Mouse (Mus musculus) urinary bladder, postnatal 14 days (tissue): Measurements from ENCODE around the gene Prrt1.
A peak's percentile ranks its signal among the peaks of the same experiment; 100 is the strongest.

ENCODE experiments used
- DNase-seq: peaks from one replicate; pipeline ENCODE4 v3.0.0; 2021; ENCODE audit warnings: low spot score

Prrt1 gene

DNA sequence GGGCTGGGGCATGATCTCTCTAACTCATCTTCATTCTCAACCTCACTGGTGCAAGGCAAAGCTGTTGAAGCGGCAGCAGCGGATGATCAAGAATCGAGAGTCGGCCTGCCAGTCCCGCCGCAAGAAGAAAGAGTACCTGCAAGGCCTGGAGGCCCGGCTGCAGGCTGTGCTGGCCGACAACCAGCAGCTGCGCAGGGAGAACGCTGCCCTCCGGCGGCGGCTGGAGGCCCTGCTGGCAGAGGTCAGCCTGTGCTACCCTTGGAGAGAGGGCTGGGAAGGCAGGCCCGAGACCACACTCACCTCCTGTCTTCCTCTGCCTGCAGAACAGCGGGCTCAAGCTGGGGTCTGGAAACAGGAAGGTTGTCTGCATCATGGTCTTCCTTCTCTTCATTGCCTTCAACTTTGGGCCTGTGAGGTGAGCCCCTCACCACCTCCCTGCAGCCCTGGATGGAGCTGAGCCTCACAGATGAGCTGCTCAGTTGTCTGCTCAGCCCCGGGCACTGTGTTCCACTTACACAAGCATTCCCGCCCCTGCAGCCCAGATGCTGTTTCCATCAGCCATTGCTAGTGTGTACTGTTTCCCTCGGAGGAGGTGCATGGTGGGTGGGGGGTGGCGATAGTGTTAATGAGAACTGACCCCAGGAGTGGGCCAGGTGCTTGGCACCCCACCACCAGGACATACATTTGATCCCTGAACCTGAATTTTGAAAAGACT is 22.3 kb downstream of the Prrt1 start:
- DNase-seq = peak; percentile 62

DNA sequence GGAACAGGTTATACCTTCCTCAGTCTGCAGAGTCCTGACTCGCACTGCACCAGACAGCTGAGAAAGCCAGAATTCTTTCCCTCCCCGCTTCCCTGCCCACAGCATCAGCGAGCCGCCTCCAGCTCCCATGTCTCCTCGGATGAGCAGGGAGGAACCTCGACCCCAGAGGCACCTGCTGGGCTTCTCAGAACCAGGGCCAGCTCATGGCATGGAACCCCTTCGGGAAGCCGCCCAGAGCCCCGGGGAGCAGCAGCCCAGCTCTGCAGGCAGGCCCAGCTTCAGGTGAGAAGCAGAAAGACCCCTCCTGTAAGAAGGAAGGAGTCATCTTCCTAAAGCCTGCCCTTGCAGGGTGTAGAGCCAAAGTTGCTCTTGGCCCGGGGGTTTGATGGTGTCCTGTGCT is 23.2 kb downstream of the Prrt1 start:
- no peak for DNase-seq

DNA sequence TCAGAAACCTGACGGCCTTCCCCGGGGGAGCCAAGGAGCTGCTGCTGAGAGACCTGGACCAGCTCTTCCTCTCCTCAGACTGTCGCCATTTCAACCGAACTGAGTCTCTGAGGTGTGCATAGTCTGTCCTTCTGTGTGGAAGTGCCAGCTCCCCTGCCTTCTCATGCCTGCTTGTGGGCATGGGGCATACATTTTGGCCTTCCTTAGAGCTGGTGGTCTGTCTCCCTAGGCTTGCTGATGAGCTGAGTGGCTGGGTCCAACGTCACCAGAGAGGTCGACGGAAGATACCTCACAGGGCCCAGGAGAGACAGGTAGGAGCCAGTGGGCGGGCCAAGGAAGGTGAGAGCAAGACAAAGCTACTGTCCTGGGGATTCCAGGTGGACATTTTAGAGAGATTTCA is 23.7 kb downstream of the Prrt1 start:
- no peak for DNase-seq

DNA sequence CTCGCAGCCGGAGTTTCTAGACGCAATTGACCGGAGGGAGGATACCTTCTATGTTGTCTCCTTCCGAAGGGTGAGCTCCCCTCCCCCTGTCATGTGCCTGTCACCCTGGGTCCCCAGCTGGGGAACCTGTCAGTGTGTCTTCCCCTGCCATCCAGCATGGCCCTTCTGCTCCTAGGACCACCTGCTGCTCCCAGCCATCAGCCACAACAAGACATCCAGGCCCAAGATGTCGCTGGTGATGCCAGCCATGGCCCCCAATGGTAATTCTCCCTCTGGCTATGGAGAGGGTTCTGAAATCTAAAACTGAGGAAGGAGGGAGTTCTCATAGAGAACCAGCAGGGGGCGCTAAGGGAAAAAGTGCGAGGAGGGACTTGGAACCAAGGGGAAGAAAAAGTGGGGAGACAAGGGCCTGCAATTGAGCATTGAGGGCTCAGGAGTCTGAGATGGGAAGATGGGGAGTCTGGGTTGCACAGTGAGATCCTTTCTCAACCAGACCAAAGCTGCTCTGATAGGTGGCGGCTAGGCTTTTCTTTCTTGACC is 24.5 kb downstream of the Prrt1 start:
- peak; percentile 64 for DNase-seq

DNA sequence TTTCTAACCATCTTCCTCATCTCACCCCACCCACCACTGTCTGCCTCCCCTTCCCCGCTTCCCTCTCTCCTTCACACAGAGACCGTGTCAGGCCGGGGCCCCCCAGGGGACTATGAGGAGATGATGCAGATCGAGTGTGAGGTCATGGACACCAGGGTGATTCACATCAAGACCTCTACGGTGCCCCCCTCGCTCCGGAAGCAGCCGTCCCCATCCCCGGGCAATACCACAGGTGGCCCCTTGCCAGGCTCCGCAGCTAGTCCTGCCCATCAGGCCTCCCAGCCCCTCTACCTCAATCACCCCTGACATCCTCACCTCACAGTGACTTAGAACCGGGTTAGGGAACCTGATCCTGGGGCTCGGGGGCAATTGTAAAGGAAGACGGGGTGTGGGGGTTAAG is 25.1 kb downstream of the Prrt1 start:
- DNase-seq = no peak

DNA sequence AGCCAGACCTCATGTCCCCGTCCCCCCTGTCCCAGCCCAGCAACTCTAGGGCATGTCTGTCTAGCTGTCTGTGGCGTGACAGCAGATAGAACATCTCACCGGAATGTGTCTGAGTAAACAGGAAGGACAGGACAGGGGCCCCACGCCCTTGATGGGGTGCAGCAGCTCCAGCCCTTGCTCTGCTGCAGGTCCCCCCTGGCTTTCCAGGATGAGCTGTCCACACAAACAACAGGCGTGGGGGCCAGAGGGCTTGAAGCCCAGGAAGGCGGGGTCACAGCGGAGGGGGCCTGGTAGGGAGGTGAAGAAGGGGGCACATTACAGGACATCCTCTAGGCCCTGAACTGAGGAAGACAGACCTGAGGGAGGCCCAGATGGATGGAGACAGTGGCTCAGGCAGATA is 25.8 kb downstream of the Prrt1 start:
- peak; percentile 69 for DNase-seq

DNA sequence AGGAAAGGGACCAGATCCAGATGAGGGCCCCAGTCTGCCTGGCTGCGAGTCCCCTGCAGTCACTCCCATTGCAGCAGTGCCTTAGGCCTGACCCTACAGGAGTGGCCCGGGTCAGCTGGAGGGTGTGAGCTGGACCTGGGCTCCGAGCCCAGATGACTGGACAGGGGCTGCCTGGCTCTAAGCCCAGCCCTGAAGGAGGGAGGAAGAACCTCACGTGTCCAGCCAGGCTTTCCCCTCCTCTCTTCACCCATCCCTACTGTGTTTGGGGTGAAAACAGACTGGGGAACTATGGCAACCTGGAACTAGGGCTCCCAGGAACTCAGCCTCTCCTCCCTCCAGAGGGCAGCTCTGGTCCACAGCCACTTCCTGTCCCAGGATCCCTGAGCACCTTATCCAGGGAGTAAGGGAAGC is 26.3 kb downstream of the Prrt1 start:
- DNase-seq = peak; percentile 87

DNA sequence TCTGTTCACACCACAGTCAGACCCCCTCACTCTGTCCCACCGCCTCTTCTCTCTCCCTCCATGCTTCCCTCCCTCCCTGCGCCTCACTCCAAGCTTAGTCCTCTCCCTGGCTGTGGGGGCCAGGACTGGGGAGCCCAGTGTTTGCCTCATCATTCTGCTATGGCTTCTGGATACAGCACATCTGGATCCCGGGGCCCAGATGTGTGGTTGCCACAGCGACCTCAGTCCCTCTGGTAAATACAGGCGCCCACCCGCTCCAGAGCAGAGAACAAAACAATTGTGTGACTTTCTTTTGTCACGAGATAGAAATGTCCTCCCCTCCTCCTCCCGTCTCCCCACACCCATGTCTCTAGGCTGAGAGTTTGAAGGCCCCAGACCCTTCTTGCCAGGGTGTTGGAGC is 27.3 kb downstream of the Prrt1 start:
- peak; percentile 44 for DNase-seq

DNA sequence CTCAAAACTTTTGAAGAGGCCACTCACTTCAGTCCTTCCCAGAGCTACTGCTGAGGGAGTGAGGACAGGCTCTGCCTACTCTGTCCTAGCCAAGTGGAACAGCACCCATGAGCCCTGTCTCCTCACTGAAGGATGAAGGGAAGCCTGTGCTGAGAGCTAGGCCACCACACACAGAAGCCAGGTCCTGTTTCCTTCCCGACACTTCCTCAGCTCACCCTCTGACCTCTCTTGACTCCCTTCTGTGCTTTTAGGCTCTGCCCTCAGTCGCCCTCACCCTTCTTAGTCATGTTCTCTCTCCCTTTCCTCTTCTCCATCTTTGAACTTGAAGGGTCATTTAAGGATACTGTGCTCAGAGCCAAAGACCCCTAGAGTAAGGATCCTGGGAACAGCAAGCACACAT is 27.9 kb downstream of the Prrt1 start:
- DNase-seq = no peak

DNA sequence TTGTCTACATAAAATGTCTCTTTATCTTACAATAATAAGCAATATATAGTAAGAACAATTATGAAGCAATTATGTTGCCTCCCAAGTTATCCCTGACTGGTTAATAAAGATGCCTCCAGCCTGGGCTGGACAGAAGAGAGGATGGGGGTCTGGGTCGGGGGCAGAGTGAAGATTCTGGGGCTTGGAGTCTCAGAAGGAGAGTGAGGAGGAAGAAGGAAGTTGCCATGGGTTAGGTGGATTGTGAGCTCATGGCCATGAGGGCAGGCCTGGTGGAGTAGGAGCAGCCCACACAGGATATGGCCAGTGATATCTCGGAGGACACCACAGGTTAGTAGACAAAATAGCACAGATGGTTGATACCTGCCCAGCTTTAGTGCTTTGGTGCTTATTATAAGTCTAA is 28.8 kb downstream of the Prrt1 start:
- DNase-seq = no peak

DNA sequence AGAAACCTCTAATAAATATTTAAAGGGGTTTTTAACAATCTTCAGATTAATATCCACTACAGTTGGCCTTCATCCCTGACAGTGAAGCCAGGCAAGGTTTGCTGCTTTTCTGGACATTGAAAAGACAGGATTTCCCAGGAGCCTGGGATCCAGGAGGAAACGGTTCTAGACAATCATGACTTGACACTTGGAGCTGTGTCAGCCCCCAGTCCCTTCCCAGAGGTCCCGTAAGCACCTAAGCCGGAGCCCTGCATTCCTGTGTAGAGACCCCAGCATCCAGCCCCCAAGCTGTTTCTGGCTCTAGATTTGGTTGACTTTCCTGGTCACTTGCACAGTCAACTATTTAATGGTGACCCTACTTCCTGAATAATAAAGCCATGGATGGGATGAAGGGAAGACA is 29.3 kb downstream of the Prrt1 start:
- no peak for DNase-seq

DNA sequence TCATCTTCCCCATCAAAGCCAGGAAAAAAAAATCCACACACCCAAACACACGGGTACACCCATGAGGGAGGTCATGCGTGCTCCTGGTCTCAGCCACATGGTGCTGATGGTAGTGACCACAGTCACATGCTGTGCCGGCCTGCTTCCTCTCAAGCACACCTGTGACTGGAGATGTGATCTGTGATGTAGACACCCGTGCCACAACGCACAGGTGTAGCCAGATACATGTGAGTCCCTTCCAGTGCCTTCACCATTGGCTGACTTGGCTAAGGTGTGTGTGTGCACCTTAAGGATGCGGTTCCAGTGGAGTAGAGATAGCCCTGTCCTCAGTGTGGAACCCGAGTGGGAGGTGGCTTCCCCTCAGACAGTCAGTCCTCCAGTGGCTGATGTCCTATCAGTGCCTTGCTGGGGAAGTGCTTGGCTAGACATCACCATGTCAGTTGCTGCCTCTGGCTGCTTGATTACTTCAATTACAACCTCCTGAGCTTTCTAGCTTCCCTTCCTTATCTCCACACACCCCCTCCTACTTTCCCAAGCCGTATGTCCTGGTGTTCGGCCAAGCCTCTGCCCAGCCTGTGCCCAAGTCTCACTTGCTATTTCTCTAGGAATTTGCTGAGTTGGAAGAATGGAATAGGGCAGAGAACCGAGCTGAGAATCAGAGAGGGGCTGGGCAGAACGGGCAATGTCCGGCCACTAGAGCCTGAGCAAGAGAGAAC is 30.0 kb downstream of the Prrt1 start:
- no peak for DNase-seq

DNA sequence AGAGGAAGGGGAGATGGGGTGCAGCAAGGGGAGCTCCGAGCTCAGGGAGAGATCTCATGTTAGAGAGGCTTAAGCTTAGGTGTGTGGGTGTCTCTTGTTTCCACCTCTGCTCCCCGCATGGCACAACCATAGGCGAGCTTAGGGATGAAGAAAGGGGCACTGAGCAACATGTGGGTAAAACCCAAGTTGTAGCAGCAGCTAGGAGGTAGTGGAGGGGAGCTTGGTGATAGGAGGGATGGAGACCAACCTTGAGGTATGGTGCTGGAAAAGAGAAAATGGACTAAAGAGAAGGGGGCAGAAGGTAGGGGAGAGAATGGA is 30.5 kb downstream of the Prrt1 start:
- DNase-seq = no peak

DNA sequence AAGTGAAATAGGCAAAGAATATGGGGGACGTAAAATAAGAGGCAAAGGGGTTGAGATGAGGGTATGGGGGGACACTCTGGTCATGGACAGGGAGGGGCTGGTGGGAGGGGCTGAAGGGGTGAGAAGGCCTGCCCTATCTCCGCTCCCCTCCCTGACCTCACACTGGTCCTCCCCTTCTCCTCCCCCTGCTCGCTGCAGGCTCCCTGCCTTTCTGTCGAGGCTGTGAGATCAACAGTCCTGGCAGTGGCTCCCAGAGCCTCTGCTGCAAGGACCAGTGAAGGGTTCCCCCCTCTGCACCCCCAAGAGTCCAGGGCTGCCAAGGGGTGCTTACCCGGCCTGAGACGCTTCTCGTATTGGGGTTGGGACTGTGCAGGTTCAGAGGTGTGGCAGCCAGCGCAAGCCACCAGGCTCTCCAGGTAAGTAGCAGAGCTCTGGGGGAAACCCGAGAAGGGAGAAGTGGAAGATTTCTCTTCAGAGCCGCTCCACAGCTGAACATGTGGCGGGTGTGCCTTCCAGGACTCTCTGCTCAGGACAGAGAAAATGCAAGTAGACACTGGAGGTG is 31.0 kb downstream of the Prrt1 start:
- no peak for DNase-seq

DNA sequence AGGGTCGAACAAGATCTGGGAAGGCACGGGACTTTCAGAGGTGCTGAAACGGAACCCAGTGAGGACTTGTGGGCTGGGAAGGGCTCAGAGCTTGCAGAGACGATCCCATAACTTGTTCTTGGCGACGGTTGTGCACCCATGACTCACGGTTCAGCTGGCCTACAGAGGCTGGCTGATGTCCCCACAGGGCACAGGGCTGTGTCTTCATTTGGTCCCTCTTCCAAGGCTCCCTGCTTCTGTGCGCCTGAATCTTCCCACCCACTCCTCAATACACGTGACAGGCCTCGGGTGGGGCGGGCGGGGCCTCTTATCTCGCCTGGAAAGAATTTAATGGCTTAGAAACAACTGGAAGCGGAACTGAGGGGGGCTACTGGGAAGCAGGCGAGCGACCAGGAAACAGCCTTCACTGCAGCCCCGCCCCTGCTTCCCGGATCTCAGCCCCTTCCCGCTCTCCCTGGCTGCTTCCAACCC is 31.8 kb downstream of the Prrt1 start:
- peak; percentile 54 for DNase-seq

DNA sequence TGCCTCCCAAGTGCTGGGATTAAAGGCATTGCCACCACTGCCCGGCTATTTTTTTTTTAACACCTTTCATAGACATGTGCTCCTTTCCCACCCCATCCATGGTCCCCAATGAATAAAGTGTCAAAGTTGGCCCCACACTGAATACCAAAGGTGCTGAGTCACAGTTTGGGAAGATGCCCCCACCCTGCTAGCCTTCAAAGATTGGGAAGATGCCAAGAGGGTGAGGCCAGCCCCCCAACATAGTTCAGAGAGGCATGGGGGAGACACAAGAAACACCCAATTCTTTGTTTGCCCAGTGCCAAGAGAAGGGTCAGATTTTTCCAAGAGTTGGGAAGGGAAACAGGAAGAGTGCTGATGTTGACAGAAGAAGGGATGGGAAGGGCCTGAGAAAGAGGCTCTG is 33.1 kb downstream of the Prrt1 start:
- no peak for DNase-seq

DNA sequence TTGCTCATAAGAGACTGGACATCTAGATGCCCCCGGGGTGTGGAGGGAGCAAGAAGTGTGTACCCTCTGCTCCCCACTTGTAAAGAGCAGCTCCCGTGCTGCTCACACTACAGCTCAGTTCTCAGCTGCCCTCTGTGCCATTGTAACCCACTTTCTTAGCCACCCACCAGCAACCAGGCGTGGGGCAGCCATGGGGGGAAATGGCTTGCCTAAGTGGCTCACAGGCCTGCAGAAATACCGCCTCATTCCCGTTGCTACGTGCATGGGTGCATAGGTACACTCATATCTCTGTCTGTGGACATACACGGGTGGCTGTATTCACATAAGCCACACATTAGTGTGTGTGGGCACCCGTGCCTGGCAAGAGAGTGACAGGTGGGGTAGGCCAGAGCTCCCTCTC is 33.6 kb downstream of the Prrt1 start:
- no peak for DNase-seq

DNA sequence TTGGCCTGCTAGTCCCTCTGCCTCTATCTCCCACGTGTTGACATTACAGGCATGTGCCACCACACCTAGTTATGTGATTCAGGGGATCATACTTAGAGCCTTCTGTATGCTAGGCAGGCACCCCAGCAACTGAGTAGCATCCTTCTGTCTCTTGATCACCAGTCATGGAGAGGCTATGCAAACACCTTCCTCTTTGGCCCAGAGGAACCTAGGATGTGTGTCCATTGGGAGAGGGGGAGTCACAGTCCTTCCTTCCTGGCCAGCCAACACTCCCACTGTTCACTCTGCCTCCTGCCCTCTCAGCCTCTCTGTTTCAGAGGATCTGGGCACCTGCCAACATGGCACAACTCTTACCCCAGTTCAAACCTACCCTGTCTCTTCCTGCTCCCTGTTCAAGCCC is 34.2 kb downstream of the Prrt1 start:
- DNase-seq = no peak

DNA sequence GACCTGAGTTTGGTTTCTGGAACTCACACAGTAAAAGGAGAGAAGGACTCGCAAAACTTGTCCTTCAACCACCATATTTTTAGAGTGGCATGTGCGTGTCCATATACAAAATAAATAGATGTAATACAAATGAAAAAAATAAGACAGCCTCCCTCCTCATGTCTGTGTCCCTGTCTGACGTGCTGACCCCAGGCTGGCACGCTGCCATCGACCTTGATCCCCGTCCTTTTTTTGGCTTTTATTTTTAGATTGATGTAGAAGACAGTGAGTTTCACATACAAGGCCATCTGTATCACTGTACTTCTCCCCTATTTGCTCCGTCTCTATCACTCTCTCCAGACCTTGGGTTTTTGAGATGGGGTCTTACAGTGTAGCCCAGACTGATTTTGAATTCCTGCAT is 35.1 kb downstream of the Prrt1 start:
- no peak for DNase-seq

DNA sequence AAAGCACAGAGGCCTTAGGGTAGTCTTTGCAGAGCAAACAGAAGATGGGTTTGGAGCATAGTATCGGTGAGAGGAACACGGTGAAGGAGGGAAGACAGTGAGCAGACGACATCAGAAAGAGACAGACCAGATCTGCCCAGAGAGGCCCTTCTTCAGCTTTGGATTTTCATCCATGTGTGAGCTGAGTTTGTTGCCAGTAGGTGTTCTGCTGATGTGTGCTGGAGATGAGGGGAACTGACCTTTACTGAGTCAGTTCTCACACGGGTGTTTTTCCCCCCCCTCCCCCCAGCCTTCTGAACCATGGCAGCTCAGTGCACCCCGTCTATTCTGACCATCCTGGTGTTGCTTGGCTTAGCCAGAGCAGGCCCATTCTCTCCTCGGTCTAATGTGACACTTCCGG is 40.9 kb downstream of the Prrt1 start, which contains the start of gene Tnxb:
Gene Tnxb (plus strand): TSS at position 301 of the 400 bp plus-strand sequence.
- no peak for DNase-seq

DNA sequence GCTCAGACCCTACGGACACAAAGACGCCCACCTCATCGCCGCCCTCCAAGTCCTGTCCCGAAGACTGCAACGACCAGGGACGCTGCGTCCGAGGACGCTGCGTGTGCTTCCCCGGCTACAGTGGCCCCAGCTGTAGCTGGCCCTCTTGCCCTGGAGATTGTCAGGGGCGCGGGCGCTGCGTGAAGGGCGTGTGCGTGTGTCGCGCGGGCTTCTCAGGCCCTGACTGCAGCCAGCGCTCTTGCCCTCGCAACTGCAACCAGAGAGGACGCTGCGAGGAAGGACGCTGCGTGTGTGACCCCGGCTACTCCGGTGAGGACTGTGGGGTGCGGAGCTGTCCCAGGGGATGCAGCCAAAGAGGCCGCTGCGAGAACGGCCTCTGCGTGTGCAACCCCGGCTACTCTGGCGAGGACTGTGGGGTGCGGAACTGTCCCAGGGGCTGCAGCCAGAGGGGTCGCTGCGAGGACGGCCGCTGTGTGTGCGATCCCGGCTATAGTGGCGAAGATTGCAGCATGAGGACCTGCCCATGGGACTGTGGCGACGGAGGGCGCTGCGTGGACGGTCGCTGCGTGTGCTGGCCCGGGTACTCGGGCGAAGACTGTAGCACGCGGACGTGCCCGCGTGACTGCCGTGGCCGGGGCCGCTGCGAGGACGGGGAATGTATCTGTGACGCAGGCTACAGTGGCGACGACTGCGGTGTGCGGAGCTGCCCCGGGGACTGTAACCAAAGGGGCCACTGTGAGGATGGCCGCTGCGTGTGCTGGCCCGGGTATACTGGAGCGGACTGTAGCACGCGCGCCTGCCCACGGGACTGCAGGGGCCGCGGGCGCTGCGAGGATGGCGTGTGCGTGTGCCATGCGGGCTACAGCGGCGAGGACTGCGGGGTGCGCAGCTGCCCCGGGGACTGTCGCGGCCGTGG is 42.1 kb downstream of the Prrt1 start:
- DNase-seq = no peak

DNA sequence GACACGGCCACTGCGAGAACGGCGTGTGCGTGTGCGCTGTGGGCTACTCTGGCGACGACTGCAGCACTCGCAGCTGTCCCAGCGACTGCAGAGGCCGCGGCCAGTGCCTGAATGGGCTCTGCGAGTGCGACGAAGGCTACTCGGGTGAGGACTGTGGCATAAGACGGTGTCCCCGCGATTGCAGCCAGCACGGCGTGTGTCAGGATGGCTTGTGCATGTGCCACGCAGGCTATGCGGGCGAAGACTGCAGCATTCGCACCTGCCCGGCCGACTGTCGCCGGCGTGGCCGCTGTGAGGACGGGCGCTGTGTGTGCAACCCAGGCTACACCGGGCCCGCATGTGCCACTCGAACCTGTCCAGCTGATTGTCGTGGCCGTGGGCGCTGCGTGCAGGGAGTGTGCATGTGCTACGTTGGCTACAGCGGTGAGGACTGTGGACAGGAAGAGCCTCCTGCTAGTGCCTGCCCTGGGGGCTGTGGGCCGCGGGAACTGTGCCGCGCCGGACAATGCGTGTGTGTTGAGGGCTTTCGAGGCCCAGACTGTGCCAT is 43.0 kb downstream of the Prrt1 start:
- no peak for DNase-seq
